Mouse (Mus musculus) lung, postnatal 36 days (tissue): ENCODE data around the gene Csn1s2b.
"Not testable (repeated sequence)": the region's sequence is repeated elsewhere in the genome, so short reads cannot be mapped to it uniquely, and the experiment has no call there.

Experiments
- DNase-seq: peaks from one replicate; pipeline ENCODE4 v3.0.0; 2022; ENCODE audit warnings: mixed read lengths

The Csn1s2b gene

DNA sequence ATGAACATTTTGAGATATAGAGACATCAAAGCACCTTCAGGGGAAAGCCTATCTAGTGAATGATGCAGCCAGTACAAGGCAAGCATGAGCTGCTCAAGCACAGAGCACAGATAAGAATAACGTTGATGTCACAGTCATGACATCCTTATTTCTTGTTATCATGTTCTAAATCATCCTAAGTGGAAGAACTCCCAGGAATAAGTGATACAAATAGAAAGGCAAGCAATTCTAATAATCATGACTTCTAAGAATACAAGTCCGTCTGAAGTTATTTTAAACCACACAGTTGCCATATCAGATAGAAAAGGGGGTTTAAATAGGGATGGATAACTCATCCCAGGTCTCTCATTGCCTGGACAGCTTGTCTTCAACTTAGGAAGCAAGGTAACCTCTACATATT is at the start of gene Csn1s2b:
TSS of gene Csn1s2b (plus strand) at position 301 of the 400 bp plus-strand sequence.
- no peak for DNase-seq

DNA sequence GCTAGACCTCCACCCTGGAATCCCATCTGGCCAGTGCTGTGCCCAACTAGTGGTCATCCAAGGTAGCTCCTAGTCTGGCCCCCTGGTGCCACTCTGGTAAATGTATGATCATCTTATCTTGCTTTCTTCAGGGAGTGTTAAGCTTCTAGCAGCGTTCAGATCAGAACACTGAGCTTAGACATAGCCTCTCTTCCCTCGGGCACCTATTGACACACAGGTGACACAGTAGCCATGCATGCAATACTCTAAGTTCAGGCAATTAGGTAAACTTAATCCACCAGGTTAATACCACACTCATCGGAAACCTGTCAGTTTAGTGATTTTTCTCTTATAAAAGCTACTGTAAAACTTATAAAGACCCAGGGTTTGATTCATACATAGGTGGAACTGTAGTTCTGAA is 43.3 kb upstream of the Csn1s2b start:
- DNase-seq, result no peak

DNA sequence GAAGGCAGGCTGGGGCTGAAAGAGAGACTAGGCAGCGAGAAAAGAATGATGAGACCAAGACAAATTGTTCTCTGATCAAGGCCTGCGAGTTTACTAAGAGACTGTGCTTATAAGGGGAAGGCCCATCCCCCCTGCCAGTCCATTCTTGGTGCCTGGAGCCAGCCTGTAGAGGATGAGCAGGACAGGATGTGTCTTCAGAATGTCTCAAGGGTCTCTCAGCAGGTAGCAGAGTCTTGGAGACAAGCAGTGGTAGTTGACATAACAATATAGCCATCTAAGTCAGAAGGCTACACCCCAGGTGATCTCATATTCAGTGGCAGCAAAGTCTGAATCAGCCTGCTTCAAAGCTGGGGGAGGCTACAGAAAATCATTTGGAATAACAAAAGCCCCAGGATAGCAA is 35.7 kb upstream of the Csn1s2b start:
- DNase-seq, result not testable (repeated sequence)

DNA sequence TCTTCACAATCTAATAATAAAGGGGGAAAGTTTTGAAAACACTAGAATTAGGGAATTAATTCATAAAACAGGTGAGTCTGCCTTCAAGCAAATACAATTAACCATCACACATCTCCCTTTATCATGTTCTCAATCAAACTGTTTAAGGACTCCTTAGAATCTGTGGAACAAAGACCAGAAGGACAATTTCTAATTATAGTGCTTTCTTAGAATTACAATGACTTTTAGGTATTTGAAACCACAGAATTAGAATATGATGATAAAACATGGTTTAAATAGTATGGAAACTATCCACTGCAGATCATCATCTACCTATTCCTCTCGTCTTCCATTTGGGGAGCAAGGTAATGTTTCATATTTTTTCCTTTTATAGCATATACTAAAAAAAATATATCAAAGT is 33.6 kb upstream of the Csn1s2b start, which contains the start of gene Csn1s2a:
TSS of gene Csn1s2a (plus strand) at position 301 of the 400 bp plus-strand sequence.
- no peak for DNase-seq

DNA sequence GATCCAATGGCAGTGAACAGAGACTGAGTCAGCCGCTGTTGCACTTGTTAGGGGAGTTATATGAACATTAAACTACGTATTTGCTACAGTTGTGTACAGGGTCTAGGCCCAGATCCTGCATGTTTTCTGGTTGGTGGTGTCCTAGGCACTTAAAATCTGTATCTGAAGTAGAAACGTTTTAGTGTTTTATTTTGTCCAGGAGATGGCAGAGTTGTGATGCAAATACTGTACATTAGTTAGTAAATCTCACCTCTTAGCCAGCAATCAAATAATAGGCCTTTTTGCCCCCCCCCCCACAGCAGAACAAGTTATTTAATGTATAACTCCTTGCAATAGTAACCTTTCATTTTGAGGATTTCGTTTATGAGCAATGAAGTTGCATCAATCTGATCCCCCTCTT is 25.2 kb upstream of the Csn1s2b start:
- DNase-seq, result no peak

DNA sequence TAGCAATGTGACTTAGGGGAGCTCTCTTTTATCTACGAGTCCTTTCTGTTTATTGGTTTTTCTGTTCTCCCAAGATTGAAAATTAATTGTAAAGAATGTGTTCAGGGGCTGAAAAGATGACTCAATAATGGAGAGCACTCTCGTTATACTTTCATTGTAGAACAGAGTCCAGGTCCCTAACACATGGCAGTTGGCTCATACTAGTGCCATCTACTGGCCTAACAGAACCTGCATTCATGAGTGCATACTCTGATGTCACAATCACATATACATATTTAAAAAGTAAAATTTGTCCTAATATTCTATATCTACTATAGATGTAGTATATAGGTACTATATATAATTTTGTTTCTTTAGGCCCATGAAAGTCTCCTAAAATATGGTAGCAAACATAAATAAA is 1.4 kb downstream of the Csn1s2b start:
- DNase-seq, result no peak

DNA sequence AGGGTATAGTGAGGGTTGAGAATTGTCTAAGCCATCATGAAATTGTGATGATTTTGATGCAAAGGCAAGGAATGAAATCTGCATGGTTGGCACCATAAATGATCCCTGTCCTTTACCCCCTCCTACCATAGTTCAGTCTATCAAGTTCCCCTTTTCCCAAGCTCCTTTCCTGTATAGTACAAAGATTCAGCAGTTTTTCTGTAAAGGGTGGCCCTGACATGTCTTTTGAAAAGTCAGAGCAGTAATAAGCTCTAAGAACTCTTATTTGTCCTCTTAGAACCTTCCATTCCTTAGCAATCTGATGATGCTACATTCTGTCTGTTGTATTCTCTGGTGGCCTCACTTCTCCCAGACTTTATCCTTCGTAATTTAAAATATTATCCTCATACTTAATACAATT is 17.5 kb downstream of the Csn1s2b start, which contains the start of gene Prr27:
TSS of gene Prr27 (plus strand) at position 301 of the 400 bp plus-strand sequence.
- no peak for DNase-seq

DNA sequence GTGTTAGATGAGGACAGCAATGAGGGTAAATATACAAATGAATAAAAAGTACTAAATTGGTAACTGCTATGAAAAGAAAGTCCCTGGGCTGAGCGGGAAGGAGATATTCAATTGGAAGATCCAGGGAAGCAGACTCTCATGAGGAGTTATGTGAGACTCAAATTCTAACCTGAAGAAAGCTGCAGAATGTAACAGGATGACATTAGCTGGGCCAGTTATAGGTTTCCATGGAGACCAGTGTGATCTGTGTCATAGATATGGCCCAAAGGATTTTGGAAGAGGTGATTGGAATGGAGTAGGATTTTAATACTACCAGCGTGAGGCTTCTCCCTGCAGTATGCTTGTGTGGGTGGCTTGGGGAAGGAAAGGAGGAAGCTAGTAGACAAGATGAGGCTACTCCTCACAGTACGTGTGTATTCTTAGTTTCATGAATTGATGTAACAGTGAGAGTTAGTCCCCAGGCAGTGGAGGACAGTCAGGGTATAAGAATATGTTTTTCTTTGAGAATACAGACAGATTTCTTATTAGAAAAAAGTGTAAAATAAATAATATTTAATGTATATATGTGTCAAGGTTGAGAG is 47.3 kb downstream of the Csn1s2b start:
- DNase-seq, result no peak

DNA sequence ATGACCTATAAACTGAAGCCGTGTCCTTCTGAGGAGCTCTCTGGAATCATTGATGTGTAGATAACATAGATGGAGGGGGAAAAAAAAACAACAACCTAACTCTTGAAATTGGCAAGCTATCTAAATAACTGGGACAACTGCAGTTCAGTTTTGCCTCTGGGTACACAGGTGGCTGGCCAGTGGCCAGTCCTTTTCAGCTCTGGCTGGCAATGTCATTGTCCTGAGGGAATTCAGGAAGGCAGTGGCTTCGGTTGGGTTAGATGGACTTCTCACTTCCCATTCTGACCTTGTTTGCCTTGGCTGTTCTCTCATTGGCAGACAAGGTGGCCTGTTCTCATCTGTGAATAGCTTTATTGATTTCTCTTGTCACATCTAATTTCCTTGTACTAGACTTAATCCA is 62.2 kb downstream of the Csn1s2b start:
- no peak for DNase-seq

DNA sequence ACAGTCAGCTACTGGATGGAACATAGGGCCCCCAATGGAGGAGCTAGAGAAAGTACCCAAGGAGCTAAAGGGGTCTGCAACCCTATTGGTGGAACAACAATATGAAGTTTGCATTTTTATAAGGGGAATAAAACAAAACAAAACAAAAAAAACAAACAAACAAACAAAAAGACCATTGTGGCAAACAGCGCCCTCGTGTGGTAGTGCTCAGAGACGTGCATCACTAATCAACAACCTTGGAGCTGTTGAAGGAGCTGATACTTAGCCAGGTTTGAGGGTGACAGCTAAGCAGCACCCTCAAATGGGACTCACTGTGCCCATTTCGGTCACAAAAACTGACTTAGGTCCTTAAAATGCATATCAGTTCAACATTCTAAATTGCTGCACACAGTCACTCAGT is 63.5 kb downstream of the Csn1s2b start:
- no peak for DNase-seq
